Mouse (Mus musculus) stomach, postnatal 0 days (tissue): ENCODE measurements at regions not wholly inside any gene's neighbourhood (a gene's known extent, or its start where the extent isn't known, plus 50 kb on each side); places are given as distances from the start of the nearest gene placed in this dataset.

Experiments used
- CTCF ChIP-seq: IDR thresholded peaks from 2 replicates; pipeline ENCODE4 v1.5.1; 2016; ENCODE audit warnings: antibody characterized with exemption, low read depth, mild to moderate bottlenecking, moderate library complexity
- EP300 ChIP-seq: optimal IDR thresholded peaks from 2 replicates; pipeline ENCODE3; 2016; ENCODE audit warnings: antibody characterized with exemption

GRCm38 (mm10) chr16:76432304-76432703 lies 58.7 kb upstream of the Nrip1 start:
- TF ChIP-seq CTCF (no peak), EP300 (no peak)
